Mouse (Mus musculus) lung, postnatal 0 days (tissue): Measurements from ENCODE around the gene Brap. TPM values are rescaled to one million over a fixed set of nuclear protein-coding genes. Genes with fewer than 3 reads are reported as not detected.

ENCODE experiments used
- ATAC-seq: fragments of 200-750 bp; cut with Nextera tagmentation; 2 replicates; pipeline ENCODE4 v1.8.0; 2017; ENCODE audit warnings: moderate library complexity
- DNase-seq: peaks from one replicate; pipeline ENCODE4 v3.0.0-alpha.2; 2016; ENCODE audit warnings: low spot score
- H3K27ac ChIP-seq: fragments of 300-500 bp; sonication (generic); 2 replicates; pipeline ENCODE4 v1.5.1; 2014; ENCODE audit warnings: antibody characterized with exemption, mild to moderate bottlenecking, low read length, mixed read lengths
- H3K27me3 ChIP-seq: fragments of 300-500 bp; sonication (generic); replicated peaks from 2 replicates; pipeline ENCODE4 v1.6.1; 2014; ENCODE audit warnings: low read length, mixed read lengths; ENCODE audit not compliant: insufficient read depth
- H3K36me3 ChIP-seq: fragments of 300-500 bp; sonication (generic); 2 replicates; pipeline ENCODE4 v1.6.1; 2014; ENCODE audit warnings: low read length, mixed read lengths; ENCODE audit not compliant: insufficient read depth
- H3K4me1 ChIP-seq: fragments of 300-500 bp; sonication (generic); 2 replicates; pipeline ENCODE4 v1.6.1; 2014; ENCODE audit warnings: antibody characterized with exemption, low read depth, low read length, mixed read lengths; ENCODE audit not compliant: insufficient read depth
- H3K4me2 ChIP-seq: fragments of 300-500 bp; sonication (generic); replicated peaks from 2 replicates; pipeline ENCODE4 v1.6.1; 2014; ENCODE audit warnings: low read depth, mild to moderate bottlenecking, low read length, moderate library complexity, mixed read lengths
- H3K4me3 ChIP-seq: fragments of 300-500 bp; sonication (generic); 2 replicates; pipeline ENCODE4 v1.5.1; 2014; ENCODE audit warnings: low read depth, low read length
- H3K9ac ChIP-seq: fragments of 300-500 bp; sonication (generic); replicated peaks from 2 replicates; pipeline ENCODE4 v1.6.1; 2014; ENCODE audit warnings: low read depth, mild to moderate bottlenecking
- H3K9me3 ChIP-seq: fragments of 300-500 bp; sonication (generic); 2 replicates; pipeline ENCODE4 v1.6.1; 2016; ENCODE audit warnings: low read length, mixed read lengths
- CTCF ChIP-seq: IDR thresholded peaks from 2 replicates; pipeline ENCODE4 v1.5.1; 2016; ENCODE audit warnings: antibody characterized with exemption, mild to moderate bottlenecking
- EP300 ChIP-seq: IDR thresholded peaks from 2 replicates; pipeline ENCODE4 v1.6.1; 2016; ENCODE audit warnings: antibody characterized with exemption, mild to moderate bottlenecking, control low read depth
- WGBS: fragments of 180-500 bp; shearing (Covaris S2); extraction: QIAGEN DNeasy Blood & Tissue Kit; methylation state at CpG from one replicate; pipeline ENCODE4 v1.1.7; 2014; 5-methylcytosine and 5-hydroxymethylcytosine counted together
- polyA plus RNA-seq: library from polyadenylated mRNA; unstranded; fragments of >200 nt; fragmentation: Nextera tagmentation; extraction: Ambion mirVana; gene quantifications from 2 replicates; pipeline ENCODE4 v1.2.1, GENCODE M21; 2015

Brap gene
- polyA plus RNA-seq, 1 experiment from 2014 or later = 37.6 TPM

DNA sequence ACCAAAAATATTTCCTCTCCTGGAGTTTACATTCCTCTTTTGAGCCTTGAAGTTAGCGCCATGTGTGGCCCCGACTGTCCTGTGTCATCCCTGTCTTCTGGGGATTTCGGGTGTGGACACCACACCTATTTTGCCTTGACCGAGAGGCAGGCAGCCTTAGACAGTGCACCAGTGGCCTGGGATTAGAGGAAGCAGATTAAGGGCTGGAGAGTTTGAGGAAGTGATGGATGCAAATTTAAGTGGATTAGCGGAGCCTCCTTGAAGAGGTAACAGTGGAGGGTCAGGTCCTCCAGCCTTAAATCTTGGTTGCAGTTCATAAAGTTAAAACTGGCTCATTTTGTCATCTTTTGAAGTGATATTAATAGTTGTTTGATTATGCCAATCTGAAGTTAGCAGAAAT, 58.1 kb downstream of the Brap start:
- no peaks in the 10 kb centered on the region for H3K27me3 ChIP-seq
- H3K9me3 ChIP-seq = no peaks in the 10 kb centered on the region
- no peaks in the 10 kb centered on the region for H3K36me3 ChIP-seq
- no peak for TF ChIP-seq EP300
- no peak for TF ChIP-seq CTCF
- no peak overlapping the region for H3K4me2 ChIP-seq
- H3K9ac ChIP-seq = no peak overlapping the region
- no peak for DNase-seq
- no peak overlapping the region for H3K4me3 ChIP-seq
- peaks cover 23% of the 10 kb centered on the region for H3K4me1 ChIP-seq
- 73% methylated on average over 5 of the region's 5 CpGs for WGBS
- H3K27ac ChIP-seq = no peak overlapping the region
- ATAC-seq = no peak

DNA sequence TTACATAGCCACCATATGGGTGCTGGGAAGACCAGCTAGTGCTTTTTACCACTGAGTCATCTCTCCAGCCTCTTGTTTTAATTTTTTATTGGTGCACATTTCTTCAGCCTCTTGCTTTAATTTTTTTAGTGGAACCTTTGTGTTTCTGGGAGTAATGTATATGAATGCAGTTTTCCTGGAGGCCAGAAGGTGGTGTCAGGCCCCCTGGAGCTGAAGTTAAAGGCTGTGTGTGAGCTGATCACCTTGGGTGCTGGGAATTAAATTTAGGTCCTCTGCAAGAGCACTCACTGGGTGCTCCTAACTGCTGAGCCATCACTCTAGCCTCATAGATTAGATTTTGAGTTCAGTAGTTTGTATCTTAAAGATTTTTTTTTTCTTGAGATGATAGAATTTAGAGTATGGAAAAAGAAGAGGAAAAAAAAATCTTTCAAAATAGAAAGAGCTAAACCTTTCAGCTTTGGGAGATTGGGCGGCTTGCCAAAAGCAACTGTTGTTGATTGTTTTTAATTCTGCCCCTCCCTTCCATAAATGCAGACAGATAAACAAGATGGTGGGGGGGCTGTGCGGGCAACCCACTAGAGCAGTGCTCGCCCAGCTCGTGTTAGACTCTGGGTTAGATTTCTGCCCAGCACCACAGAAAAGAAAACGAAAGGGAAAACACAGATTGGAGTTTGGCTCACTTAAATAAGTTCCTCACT, 60.7 kb downstream of the Brap start:
- Histone ChIP-seq H3K27me3 (no peaks in the 10 kb centered on the region), H3K27ac (no peak overlapping the region), H3K36me3 (no peaks in the 10 kb centered on the region), H3K9ac (no peak overlapping the region), H3K4me1 (peaks cover 9% of the 10 kb centered on the region), H3K9me3 (no peaks in the 10 kb centered on the region), H3K4me2 (no peak overlapping the region), H3K4me3 (no peak overlapping the region)
- DNase-seq (no peak), ATAC-seq (no peak)
- WGBS = 79% methylated on average over 5 of the region's 5 CpGs
- peak; percentile 53 for TF ChIP-seq CTCF
- no peak for TF ChIP-seq EP300

DNA sequence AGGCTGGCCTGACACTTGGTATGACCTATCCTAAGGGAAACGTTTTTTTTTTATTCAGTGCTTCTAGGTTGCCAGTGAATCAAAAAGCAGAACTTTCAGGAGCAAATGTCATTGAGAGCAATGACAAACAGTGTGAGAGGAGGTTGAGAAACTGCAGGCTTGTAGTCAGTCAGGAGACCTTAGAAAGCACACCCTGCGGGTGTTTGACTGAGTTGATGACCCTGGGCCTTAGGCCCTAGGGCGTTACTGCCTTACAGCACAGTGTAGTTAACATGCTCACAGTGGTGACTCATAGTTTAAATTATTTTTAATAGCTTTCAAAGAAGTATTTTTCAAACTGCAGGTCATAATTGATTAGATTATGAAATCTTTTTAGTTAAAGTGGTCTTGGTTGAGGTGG, 61.5 kb downstream of the Brap start:
- 36% methylated on average over 3 of the region's 3 CpGs for WGBS
- Histone ChIP-seq H3K4me3 (no peak overlapping the region), H3K4me1 (peaks cover 9% of the 10 kb centered on the region), H3K9me3 (no peaks in the 10 kb centered on the region), H3K27ac (no peak overlapping the region; the same call in none of the 2 replicates), H3K9ac (no peak overlapping the region), H3K36me3 (no peaks in the 10 kb centered on the region), H3K4me2 (no peak overlapping the region), H3K27me3 (no peaks in the 10 kb centered on the region)
- TF ChIP-seq EP300 = no peak
- no peak for TF ChIP-seq CTCF
- ATAC-seq = peak; percentile 86
- peak; percentile 69 for DNase-seq

DNA sequence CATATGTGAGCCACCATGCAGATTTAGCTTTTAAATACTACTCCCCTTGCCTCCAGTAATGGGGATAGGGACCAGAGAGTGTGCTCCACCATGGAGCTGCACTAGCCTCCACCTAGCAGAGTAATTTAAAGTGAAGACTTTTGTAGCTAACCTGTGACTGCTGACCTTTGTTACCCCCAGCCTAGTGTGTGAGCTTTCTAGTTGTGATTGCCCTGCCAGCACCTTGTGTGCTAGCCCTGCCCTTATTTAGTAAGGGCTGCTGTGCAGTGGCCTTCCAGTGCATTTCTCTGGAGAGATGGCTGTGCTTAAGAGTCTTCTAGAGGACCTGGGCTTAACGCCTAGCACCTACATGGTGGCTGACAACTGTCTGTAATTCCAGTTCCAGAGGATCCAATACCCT, 64.3 kb downstream of the Brap start:
- no peak overlapping the region for H3K27ac ChIP-seq
- H3K9ac ChIP-seq = no peak overlapping the region
- H3K4me3 ChIP-seq = no peak overlapping the region
- TF ChIP-seq CTCF (no peak), EP300 (no peak)
- peaks cover 6% of the 10 kb centered on the region for H3K4me1 ChIP-seq
- 74% methylated on average over 1 of the region's 1 CpGs for WGBS
- no peak for ATAC-seq
- no peaks in the 10 kb centered on the region for H3K36me3 ChIP-seq
- no peaks in the 10 kb centered on the region for H3K9me3 ChIP-seq
- no peaks in the 10 kb centered on the region for H3K27me3 ChIP-seq
- no peak for DNase-seq
- H3K4me2 ChIP-seq = no peak overlapping the region

DNA sequence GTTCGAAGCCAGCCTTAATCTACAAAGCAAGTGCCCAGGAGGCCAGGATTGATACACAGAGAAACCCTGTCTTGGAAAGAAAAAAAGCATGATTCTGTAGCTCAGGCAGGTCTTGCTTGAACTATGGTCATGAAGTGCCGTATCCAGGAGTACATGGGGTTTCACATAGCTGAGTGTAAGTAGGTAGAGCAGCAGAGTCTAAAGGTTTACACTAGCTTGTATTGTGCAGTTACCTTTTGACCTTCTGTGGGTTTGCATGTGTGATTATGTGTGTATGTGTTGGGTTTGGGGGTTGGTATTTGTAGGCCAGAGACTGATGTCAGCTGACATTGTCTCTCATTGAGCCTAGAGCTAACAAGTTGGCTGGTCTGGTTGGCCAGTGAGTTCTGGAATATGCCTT, 69.7 kb downstream of the Brap start:
- no peaks in the 10 kb centered on the region for H3K4me1 ChIP-seq
- no peak overlapping the region for H3K27ac ChIP-seq
- no peaks in the 10 kb centered on the region for H3K9me3 ChIP-seq
- ATAC-seq (no peak), DNase-seq (no peak)
- H3K9ac ChIP-seq = no peak overlapping the region
- no peak overlapping the region for H3K4me3 ChIP-seq
- no peak overlapping the region for H3K4me2 ChIP-seq
- H3K36me3 ChIP-seq = no peaks in the 10 kb centered on the region
- no peaks in the 10 kb centered on the region for H3K27me3 ChIP-seq
- 86% methylated on average over 2 of the region's 2 CpGs for WGBS
- TF ChIP-seq EP300 (no peak), CTCF (no peak)

DNA sequence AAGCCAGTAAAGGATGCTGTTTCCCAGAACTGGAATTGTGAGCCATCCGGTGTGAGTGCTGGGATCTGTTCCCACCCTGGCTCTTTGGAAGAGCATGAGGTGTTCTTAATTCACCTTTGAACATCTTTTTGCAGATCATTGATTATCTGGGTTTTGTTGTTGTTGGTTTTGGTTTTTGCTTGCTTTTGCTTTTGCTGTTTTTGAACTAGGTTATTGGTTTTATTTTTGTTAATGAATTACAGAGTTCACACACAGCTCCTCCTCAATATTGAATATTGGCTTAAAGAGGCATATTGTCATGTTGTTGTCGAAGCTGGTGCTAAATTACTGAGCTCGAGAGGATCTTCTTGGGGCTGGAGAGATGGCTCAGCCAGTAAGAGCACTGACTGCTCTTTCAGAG, 76.3 kb downstream of the Brap start:
- Histone ChIP-seq H3K4me3 (no peak overlapping the region), H3K27ac (no peak overlapping the region)

More for the DNA sequence above, 76.3 kb downstream of the Brap start:
- Histone ChIP-seq H3K27me3 (no peaks in the 10 kb centered on the region), H3K9me3 (no peaks in the 10 kb centered on the region), H3K36me3 (no peaks in the 10 kb centered on the region), H3K4me2 (no peak overlapping the region), H3K9ac (no peak overlapping the region), H3K4me1 (no peaks in the 10 kb centered on the region)
- TF ChIP-seq EP300 = no peak
- no peak for ATAC-seq
- WGBS = 94% methylated on average over 3 of the region's 3 CpGs
- no peak for DNase-seq

Other genes with a start within 250 kb of the Brap start
- gene Tmem116, start 208.7 kb upstream of the Brap start, polyA plus RNA-seq = 36.1 and 40.4 TPM in 2 replicates
- 122 and 123 TPM in 2 replicates for gene Erp29, start 208.1 kb upstream of the Brap start, polyA plus RNA-seq
- 0.14 and 0.38 TPM in 2 replicates for gene Adam1b, start 157.1 kb upstream of the Brap start, polyA plus RNA-seq
- 1.4 and 1.6 TPM in 2 replicates for gene Adam1a, start 115.1 kb upstream of the Brap start, polyA plus RNA-seq
- not detected in 2 replicates for gene Gm42878, start 115.1 kb upstream of the Brap start, polyA plus RNA-seq
- 39.1 and 42.1 TPM in 2 replicates for gene Mapkapk5, start 114.7 kb upstream of the Brap start, polyA plus RNA-seq
- gene Aldh2, start 66.7 kb upstream of the Brap start, polyA plus RNA-seq = 580 and 606 TPM in 2 replicates
- 5.8 and 6.4 TPM in 2 replicates for gene Acad12, start 41.6 kb upstream of the Brap start, polyA plus RNA-seq
- 3.7 and 4.5 TPM in 2 replicates for gene Acad10, start within 50 bp of the Brap start, polyA plus RNA-seq
- 40.6 and 45.3 TPM in 2 replicates for gene Atxn2, start 50.8 kb downstream of the Brap start, polyA plus RNA-seq
- gene Sh2b3, start 177.1 kb downstream of the Brap start, polyA plus RNA-seq = 24.4 and 26.2 TPM in 2 replicates
- gene Pheta1, start 188.4 kb downstream of the Brap start, polyA plus RNA-seq = 22.7 and 23.4 TPM in 2 replicates